Mouse (Mus musculus) bone marrow, adult 2 months (tissue): ENCODE data around the gene Bank1.

ENCODE experiments used
- CTCF ChIP-seq: fragments of 200-500 bp; IDR thresholded peaks from 2 replicates; pipeline ENCODE4 v1.5.1; 2011; ENCODE audit warnings: low read length, control low read depth; ENCODE audit not compliant: control insufficient read depth, insufficient read depth
- POLR2A ChIP-seq: fragments of 200-500 bp; IDR thresholded peaks from 2 replicates; pipeline ENCODE4 v1.6.1; 2011; ENCODE audit warnings: low read depth, mild to moderate bottlenecking, control low read depth, low read length, borderline replicate concordance; ENCODE audit not compliant: control insufficient read depth

DNA sequence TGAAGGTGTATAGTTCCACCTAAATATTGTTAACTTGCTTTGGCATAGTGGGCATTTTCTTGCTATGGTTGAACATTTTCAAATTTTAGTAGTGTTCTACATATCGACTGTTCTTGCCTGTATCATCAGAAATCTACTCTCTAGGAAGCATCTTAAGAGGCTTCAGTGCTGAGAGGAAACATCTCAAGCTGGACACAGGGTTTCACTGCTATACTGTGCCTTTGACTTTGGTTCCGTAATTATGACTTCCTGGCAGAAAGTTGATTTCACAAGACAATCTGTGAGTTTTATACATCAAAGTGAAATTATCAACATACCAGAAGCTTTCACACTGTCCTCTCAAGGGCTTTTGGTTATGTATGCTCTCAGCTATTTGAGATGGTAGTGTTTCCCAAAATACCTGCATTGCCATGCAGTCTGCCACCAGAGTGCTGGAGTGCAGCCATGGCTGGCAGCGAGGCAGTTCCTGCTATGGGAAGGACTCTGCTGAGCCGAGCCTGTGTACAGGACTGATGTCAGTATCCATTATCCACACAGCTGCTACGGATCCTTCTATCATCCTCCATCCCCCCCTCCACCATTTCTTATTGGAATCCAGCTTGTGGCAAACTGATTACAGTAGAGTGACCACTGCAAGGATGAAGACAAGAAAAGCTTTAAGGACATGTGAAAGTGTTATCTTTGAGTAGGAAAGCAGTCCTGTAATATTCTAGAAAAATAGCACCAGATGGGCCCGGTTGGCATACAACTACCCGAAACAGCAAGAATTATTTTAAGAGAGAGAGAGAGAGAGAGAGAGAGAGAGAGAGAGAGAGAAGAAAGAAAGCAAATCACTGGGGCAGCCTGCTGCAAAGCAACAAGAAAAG is 160.5 kb downstream of the Bank1 start:
- TF ChIP-seq CTCF: no peak
- no peak for TF ChIP-seq POLR2A
